Mouse (Mus musculus) lung, postnatal 14 days (tissue): ENCODE measurements around the gene Hist1h1e.
"Not testable (repeated sequence)": the region's sequence is repeated elsewhere in the genome, so short reads cannot be mapped to it uniquely, and the experiment has no call there.

ENCODE experiments used
- DNase-seq: peaks from one replicate; pipeline ENCODE4 v3.0.0; 2021

The Hist1h1e gene

DNA sequence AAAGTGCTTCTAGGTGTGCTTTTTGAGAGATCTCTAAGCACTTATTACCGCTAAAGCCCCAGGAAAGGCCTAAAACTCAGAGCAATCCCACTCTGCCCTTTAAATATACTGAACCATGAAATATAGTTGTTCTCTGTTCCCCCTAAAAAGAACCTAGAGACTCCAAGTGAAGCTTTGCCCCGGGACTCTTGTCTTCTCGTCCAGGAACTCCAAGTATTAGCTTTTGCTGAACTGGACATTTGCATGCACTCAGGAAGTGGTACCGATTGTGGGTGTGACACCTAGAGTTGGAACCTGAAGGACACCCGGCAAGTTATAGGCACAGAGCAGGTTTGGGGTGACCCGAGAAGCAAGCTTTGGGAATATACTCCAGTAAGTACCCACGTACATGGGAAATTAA, 31.2 kb downstream of the Hist1h1e start:
- DNase-seq, result no peak

DNA sequence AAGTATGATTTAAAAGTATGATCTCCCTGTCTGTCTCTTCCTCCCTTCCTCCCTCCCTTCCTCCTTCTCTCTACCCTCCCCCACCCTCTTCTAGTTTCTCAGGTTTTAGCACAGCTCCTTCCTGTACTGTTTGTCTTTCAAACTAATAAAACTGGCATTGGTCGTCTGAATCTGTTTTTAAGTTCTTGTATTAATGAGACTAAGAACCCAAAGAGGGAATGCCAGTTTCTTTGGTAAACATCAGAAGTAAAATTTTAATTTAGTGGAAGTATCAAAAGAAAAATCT, 35.5 kb downstream of the Hist1h1e start:
- no peak for DNase-seq

DNA sequence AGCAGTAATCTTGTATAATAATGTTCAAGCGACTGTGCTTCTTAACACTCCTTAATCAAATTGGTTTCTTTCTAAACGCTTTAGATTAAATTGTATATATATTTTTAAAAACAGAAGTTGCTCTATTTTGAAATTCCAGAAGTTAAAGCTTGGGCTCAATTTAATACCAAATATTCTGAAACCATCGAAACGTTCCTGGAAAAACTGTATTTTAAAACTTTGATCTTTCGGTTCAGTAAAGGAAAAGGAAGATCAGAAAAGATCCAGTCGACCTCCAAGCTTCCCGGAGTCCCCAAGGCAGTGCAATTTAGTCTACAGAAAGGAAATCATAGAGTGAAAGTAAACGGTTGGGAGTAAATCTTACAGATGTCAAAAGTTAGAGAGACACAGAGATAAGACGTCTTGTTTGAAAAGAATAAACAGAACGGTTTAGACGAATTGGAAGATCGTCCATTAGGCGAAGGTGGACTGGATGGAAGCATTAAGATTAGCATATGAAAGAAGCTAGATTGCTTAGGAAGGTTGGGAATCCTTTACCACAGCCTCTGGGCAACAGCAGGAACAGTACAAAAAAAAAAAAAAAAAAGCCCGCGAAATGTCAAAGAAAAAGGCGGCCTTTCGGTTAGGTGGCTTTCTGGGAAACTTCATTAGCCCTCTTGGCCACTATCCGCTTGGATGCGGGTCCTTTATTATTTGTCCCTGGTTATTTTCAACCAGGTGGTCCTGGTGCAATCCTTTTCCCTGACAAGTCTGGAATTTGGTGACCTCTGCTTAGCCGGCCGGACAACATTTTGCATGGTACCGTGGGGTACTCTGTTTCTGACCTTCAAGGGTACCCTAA, 36.0 kb downstream of the Hist1h1e start:
- DNase-seq, result no peak

DNA sequence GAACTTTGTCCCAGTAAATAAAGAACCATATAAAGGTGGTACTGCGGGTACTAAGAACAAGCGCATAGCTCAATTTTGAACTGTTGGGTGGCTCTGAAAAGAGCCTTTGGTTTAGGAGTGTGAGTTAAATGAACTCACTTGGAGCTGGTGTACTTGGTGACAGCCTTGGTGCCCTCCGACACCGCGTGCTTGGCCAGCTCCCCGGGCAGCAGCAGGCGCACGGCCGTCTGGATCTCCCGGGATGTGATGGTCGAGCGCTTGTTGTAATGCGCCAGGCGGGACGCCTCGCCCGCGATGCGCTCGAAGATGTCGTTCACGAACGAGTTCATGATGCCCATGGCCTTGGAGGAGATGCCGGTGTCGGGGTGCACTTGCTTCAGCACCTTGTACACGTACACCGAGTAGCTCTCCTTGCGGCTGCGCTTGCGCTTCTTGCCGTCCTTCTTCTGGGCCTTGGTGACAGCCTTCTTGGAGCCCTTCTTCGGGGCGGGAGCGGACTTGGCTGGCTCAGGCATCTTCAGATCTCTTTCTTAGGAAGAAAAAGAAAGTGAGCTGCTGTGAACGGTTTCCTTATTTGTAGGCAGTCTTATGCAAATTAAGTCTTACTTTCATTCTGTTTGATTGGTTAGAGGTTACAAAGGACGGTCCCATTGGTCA, 36.8 kb downstream of the Hist1h1e start:
- peak; percentile 62 for DNase-seq

DNA sequence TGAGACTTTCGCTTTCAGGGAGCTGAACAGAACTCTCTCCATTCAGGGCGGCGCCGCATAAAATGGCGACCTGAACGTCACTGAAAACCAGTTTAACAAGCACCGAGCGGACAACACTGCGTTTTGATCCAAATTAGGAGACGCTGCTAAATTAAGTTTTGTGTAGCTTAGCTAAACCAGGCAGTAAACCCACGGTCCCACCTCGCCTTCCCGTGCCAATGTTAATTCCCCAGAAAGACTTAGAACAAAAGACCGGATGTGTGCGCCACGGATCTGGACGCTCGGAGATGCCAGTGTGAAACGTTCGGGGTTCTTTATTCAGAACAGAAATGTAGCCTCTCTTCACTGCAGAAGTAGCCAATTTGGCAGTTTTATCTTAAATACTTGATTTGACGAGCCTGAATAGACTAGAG, 37.3 kb downstream of the Hist1h1e start:
- peak; percentile 76 for DNase-seq

- DNase-seq, result no peak
Measured at GRCm38 (mm10) chr13:23584331-23584730, 38.0 kb downstream of the Hist1h1e start.

DNA sequence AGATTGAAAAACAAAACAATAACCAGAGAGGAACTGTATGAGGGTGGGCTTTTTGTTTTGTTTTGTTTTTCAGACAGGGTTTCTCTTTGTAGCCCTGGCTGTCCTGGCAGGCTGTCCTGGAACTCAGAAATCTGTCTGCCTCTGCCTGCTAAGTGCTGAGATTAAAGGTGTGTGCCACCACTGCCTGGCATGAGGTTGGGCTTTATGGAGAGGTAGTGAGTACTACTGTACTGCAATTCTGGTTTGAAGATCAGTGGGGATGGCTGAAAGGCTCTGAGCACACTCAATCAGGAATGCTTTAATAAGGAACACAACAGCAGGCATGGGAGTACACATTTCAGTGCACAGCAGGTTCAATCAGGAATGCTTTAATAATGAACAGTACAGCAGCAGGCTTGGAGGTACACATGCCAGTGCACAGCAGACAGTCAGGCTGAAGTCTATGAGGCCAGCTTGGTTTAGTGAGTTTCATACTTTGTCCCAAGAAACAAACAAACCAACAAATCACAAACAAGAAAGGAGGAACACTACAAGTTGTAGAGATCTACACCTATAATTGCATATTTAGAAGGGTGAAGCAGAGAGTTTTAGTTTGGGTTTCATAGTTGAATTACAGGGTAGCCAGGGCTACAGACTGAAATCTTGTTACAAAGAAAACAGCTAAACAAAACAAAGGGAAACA, 38.8 kb downstream of the Hist1h1e start:
- DNase-seq, result no peak

- DNase-seq, result no peak
Measured at GRCm38 (mm10) chr13:23582219-23583056, 39.9 kb downstream of the Hist1h1e start.

- peak; percentile 97 for DNase-seq
Measured at GRCm38 (mm10) chr13:23581408-23582218, 40.7 kb downstream of the Hist1h1e start, which contains the start of gene Hist1h4d. Gene Hist1h4d, plus strand, starts transcription at chr13:23581598.

- no peak for DNase-seq
Measured at GRCm38 (mm10) chr13:23577835-23578234, 44.5 kb downstream of the Hist1h1e start.

DNA sequence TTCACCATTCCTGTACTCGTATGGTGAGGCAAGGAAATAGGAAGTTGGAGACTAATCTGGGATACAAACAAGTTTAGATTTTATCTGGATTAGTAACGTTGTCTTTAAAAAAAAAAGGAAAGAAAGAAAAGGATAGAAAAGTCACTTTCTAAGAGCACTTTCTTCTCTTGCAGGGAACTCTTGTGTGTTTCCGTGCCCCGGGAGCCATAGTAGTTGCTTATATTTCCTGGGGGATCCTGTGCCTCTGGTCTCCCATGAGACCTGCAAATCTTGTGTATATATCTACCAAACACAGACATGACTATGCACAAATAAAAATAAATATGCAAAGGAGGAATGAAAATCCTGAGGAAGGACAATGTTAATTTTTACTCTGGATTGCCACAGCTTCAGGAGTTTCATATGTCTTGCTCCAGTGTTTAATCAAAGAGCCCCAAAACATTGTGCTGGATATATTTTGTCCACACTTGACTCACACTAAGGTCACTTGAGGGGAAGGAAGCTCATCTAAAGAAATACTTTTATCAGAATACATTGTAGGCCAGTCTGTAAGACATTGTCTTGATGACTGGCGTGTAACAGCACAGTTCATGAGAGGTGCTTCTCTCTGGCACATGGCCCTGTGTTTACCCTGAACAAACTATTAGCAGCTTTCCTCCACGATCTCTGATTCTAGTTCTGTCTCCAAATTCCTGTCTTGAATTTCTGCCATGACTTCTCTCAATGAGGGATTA, 45.3 kb downstream of the Hist1h1e start:
- DNase-seq, result no peak

DNA sequence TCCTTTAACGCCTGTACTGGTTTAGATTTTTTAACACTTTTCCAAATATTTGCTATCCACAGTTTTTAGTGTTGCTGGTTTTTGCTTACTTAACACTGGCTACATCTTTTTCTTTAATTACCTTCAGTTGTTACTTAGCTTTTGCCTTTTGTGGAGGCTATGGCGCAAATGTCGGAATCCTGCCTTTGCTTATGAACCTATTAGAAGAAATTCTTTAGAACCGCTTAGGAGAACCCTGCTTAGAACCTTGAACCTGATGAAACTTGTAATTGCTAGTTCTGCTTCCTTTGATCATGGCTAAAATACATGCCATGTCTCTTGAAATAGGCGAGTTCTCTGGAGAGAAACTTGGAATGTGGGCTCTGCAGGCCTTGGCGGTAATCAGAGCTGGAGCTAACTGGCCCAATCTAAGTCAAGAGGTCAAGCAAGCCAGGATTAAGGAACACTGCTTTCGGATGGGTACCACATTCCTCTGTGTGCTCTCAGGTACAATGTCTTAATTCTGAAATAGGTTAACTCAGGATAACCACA, 45.9 kb downstream of the Hist1h1e start:
- no peak for DNase-seq

GRCm38 (mm10) chr13:23575864-23576313, 46.5 kb downstream of the Hist1h1e start:
- not testable (repeated sequence) for DNase-seq

DNA sequence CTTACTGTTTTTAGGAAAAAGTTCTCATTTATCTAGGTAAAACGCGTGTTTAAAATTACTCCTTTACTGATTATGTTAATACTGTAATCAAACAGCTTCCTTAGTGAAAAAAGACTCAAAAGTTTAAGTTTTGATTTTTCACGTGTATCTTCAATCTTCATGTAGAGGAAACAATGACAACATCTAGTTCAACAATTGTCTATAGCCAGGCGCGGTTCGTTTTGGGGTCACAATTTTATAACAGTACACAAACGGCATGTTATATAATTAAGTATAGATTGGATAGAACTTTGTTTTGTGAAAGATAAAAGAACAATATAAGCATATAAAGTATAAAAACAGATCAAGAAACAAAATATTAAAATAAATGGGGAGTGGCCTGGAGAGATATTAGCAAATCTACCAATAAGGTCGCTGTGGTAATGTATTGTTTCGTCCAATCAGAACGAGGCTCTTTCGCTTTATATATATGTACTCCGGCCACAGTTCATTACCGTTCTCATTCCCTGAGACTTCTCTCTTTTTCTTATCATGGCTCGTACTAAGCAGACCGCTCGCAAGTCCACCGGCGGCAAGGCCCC, 47.0 kb downstream of the Hist1h1e start, which contains the start of gene Hist1h3d:
Hist1h3d (plus strand) TSS at position 493 of the 581 bp plus-strand sequence.
- DNase-seq, result peak; percentile 36

- DNase-seq, result not testable (repeated sequence)
Measured at GRCm38 (mm10) chr13:23574546-23575170, 47.7 kb downstream of the Hist1h1e start.

- peak; percentile 88 for DNase-seq
Measured at GRCm38 (mm10) chr13:23573898-23574524, 48.3 kb downstream of the Hist1h1e start, which contains the start of the genes Hist1h2bf and Hist1h2ad. Gene Hist1h2bf, minus strand, starts transcription at chr13:23574196. Gene Hist1h2ad, plus strand, starts transcription at chr13:23574381.

DNA sequence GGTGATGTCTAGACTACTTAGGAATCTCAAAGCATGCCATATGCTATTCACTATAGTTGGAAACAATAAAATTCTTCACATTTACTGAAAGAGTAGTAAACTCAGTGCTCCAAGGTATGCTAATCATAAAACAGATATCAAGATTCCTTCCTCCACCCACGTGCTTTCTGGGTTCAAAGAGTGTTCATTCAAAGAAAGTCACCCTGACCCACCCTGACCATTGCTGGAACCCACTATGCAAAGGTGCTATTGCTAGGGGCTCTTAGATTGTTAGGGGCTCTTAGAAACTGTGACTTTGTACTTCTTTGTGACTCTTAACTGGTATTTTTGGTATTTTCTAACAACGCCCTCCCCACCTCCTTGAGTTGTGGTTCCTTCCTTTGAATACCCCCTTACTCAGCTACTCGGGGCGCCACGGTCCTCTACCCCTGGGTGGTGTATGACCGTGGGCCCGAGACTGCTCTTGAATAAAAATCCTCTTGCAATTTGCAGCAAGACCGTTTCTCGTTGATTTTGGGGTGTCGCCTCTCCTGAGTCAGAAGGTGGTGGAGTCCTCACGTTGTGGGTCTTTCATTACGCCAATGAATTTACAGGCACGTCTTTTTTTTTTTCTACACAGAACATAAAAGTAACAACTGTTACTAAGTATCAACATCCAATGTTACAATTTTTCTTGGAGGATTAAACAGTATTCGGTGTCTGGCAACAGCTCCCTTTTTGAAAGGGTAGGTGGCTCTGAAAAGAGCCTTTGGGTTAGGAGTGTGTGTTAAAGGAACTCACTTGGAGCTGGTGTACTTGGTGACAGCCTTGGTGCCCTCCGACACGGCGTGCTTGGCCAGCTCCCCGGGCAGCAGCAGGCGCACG, 49.1 kb downstream of the Hist1h1e start:
- DNase-seq, result not testable (repeated sequence)
